In the genomic region with DNA sequence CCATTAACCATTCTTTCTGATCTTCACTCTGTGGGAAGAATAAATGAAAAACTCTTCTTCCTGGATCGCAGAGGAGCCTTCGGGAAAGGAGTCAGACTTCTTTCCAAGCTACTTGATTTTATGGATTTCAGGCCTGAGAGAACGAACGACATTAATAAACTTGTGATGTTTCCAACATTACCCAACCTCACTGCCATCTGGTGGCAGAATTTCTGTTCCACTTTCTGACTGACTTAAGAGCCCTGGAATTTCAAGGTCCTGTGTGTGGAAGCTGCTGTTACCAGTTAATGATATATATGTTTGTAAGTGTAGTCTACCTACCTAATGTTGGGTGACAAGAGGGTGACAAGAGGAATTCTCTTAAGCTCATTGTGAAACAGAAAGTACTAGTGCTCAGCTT, we compare ENCODE assay signal across 12 mouse cellular contexts.
DNase-seq lines count a peak whose midpoint lies in the region; ATAC-seq and TF ChIP-seq lines count a peak whose summit lies in the region.
"Had no signal": no experiment of that assay in that cellular context is flagged by ENCODE, and none has a peak within 500 bp of the region (broad histone marks: within the 10 kb centered on the region; RNA-seq: fewer than 3 reads in every experiment).

No protein-coding gene starts in this region.

- no peak overlapping the region for H3K27ac ChIP-seq in midbrain, embryonic 14.5 days (replicated peaks; ENCODE audit: low read depth, low read length)
- H3K27ac ChIP-seq in midbrain, embryonic 16.5 days (ENCODE audit: low read length): no peak overlapping the region
- no peak overlapping the region for H3K27ac ChIP-seq in stomach, postnatal 0 days (replicated peaks)
- H3K27ac ChIP-seq: embryonic facial prominence, embryonic 15.5 days; heart, embryonic 13.5 days had no signal

- no peak for TF ChIP-seq EP300 in stomach, postnatal 0 days (optimal IDR thresholded peaks at IDR 0.05)

- no peak overlapping the region for H3K4me3 ChIP-seq in midbrain, embryonic 14.5 days (replicated peaks; ENCODE audit: low read depth, low read length)
- no peak overlapping the region for H3K4me3 ChIP-seq in midbrain, embryonic 16.5 days (ENCODE audit: low read depth, low read length)
- H3K4me3 ChIP-seq in stomach, postnatal 0 days (ENCODE audit: low read depth, low read length): no peak overlapping the region
- H3K4me3 ChIP-seq: embryonic facial prominence, embryonic 15.5 days; heart, embryonic 13.5 days had no signal

- H3K4me2 ChIP-seq in midbrain, embryonic 14.5 days (ENCODE audit: low read length): no peak overlapping the region
- H3K4me2 ChIP-seq in midbrain, embryonic 16.5 days (ENCODE audit: low read length): no peak overlapping the region
- no peak overlapping the region for H3K4me2 ChIP-seq in stomach, postnatal 0 days (replicated peaks; ENCODE audit: low read depth)
- H3K4me2 ChIP-seq: embryonic facial prominence, embryonic 15.5 days; heart, embryonic 13.5 days had no signal

- H3K36me3 ChIP-seq in midbrain, embryonic 14.5 days (ENCODE audit: control insufficient read depth, insufficient read depth, low read length): no peaks in the 10 kb centered on the region
- no peaks in the 10 kb centered on the region for H3K36me3 ChIP-seq in midbrain, embryonic 16.5 days (ENCODE audit: control insufficient read depth, insufficient read depth, low read length)
- H3K36me3 ChIP-seq in stomach, postnatal 0 days (ENCODE audit: control insufficient read depth, insufficient read depth, low read length): no peaks in the 10 kb centered on the region

- no peak for ATAC-seq in midbrain, embryonic 14.5 days (ENCODE audit: low FRiP score, low TSS enrichment)
- ATAC-seq in midbrain, embryonic 16.5 days: no peak
- ATAC-seq in stomach, postnatal 0 days (ENCODE audit: low FRiP score, low TSS enrichment): no peak
- no peak for ATAC-seq in granulocyte monocyte progenitor cell, adult 5-6 weeks (replicated peaks; ENCODE audit: poor library complexity, severe bottlenecking)

- WGBS in midbrain, embryonic 14.5 days: 87% methylated on average over 4 of the region's 4 CpGs
- WGBS in midbrain, embryonic 16.5 days: 77% methylated on average over 4 of the region's 4 CpGs
- 69% methylated on average over 4 of the region's 4 CpGs for WGBS in stomach, postnatal 0 days

- H3K9me3 ChIP-seq in midbrain, embryonic 14.5 days (ENCODE audit: control insufficient read depth, low read length): no peaks in the 10 kb centered on the region
- no peaks in the 10 kb centered on the region for H3K9me3 ChIP-seq in midbrain, embryonic 16.5 days (replicated peaks; ENCODE audit: control insufficient read depth, low read length, poor library complexity, severe bottlenecking)
- no peaks in the 10 kb centered on the region for H3K9me3 ChIP-seq in stomach, postnatal 0 days (ENCODE audit: control insufficient read depth, low read length)
- H3K9me3 ChIP-seq: embryonic facial prominence, embryonic 15.5 days; heart, embryonic 13.5 days had no signal

- no peaks in the 10 kb centered on the region for H3K27me3 ChIP-seq in midbrain, embryonic 14.5 days (ENCODE audit: control insufficient read depth, insufficient read depth, low read length)
- H3K27me3 ChIP-seq in midbrain, embryonic 16.5 days (ENCODE audit: control insufficient read depth, insufficient read depth, low read depth, low read length): no peaks in the 10 kb centered on the region
- no peaks in the 10 kb centered on the region for H3K27me3 ChIP-seq in stomach, postnatal 0 days (ENCODE audit: control insufficient read depth, insufficient read depth, low read length)
- H3K27me3 ChIP-seq: embryonic facial prominence, embryonic 15.5 days had no signal

- H3K9ac ChIP-seq in midbrain, embryonic 14.5 days (replicated peaks; ENCODE audit: low read length): no peak overlapping the region
- H3K9ac ChIP-seq in midbrain, embryonic 16.5 days (ENCODE audit: low read depth, low read length): no peak overlapping the region
- no peak overlapping the region for H3K9ac ChIP-seq in stomach, postnatal 0 days (ENCODE audit: low read length)
- H3K9ac ChIP-seq: embryonic facial prominence, embryonic 15.5 days; heart, embryonic 13.5 days had no signal

- H3K4me1 ChIP-seq in midbrain, embryonic 14.5 days (ENCODE audit: control insufficient read depth, insufficient read depth, low read length): 0 out of 2 replicates have a peak, but pooled peaks cover 2% of the 10 kb centered on the region
- H3K4me1 ChIP-seq in midbrain, embryonic 16.5 days (ENCODE audit: control insufficient read depth, insufficient read depth, low read length): no peaks in the 10 kb centered on the region
- H3K4me1 ChIP-seq in stomach, postnatal 0 days (replicated peaks; ENCODE audit: control insufficient read depth, insufficient read depth): no peaks in the 10 kb centered on the region
- H3K4me1 ChIP-seq: heart, embryonic 13.5 days had no signal

- peak; percentile 58 for TF ChIP-seq CTCF in stomach, postnatal 0 days (IDR thresholded peaks at IDR 0.05; ENCODE audit: low read depth)

- peak; percentile 21 for DNase-seq in gastrocnemius, adult 18-20 months (ENCODE audit: low spot score)
- DNase-seq in gastrocnemius, postnatal 4 days (ENCODE audit: low spot score in 2 of 2): no peak
- DNase-seq in kidney, postnatal 10 days: peak; percentile 56
- DNase-seq in kidney, adult 11 months: no peak
- peak; percentile 72 for DNase-seq in midbrain, embryonic 14.5 days
- DNase-seq in stomach, postnatal 0 days (ENCODE audit: low spot score): no peak
- DNase-seq: lung, adult 2 months; right cerebral cortex, postnatal 14 days had no signal

Comparison
In these comparisons a context has a peak if more than half of its experiments do, and no peak if none do; other contexts are left out.
1. DNase-seq: peak in gastrocnemius, adult 18-20 months (single experiment), kidney, postnatal 10 days (single experiment) and midbrain, embryonic 14.5 days (single experiment); none in gastrocnemius, postnatal 4 days (0 of 2), kidney, adult 11 months (single experiment) and stomach, postnatal 0 days (single experiment).